Mouse (Mus musculus) C3H10T1/2 (cell line): ENCODE measurements around the gene Paqr3. TPM values are rescaled to one million over a fixed set of nuclear protein-coding genes. Genes with fewer than 3 reads are reported as not detected.

Experiments used
- polyA plus RNA-seq, 2 experiments: library from polyadenylated mRNA; unstranded; fragments of >200 nt; fragmentation: generic; extraction: Trizol; gene quantifications; one replicate each; pipeline ENCODE4 v1.2.1; 2012; ENCODE audit warnings: missing spikeins in 2 of 2

Gene Paqr3
- polyA plus RNA-seq = 1 to 10 TPM; 2.6 to 2.7 TPM

GRCm38 (mm10) chr5:97111207-97111910, at the start of gene Paqr3:
TSS of gene Paqr3 (minus strand) at chr5:97111596.

Other genes starting within 250 kb of the Paqr3 start
- gene Bmp2k, start 113.9 kb downstream of the Paqr3 start, polyA plus RNA-seq = 1 to 10 TPM in 1 of 2 experiments, under 1 TPM in 1; 0.26 to 1.3 TPM